Mouse (Mus musculus): Measurements from ENCODE around the gene Klhl20.

The Klhl20 gene

GRCm38 (mm10) chr1:161071272-161071620 is 60.1 kb downstream of the Klhl20 start:
- DNase-seq (ENCODE audit: low spot score in 2 of 2) = no peak

GRCm38 (mm10) chr1:161070352-161071271 is 60.7 kb downstream of the Klhl20 start, which contains the start of the genes Dars2 and Cenpl:
Gene Dars2 (minus strand): TSS chr1:161070658.
Gene Cenpl (plus strand): TSS chr1:161070713.
- DNase-seq (ENCODE audit: low spot score in 2 of 2) = peak; percentile 94 to 96

GRCm38 (mm10) chr1:161063351-161063750 is 68.0 kb downstream of the Klhl20 start:
- DNase-seq (ENCODE audit: low spot score in 2 of 2) = no peak

GRCm38 (mm10) chr1:161057164-161057563 is 74.1 kb downstream of the Klhl20 start:
- no peak for DNase-seq (ENCODE audit: low spot score in 2 of 2)

- DNase-seq (ENCODE audit: low spot score in 2 of 2) = no peak
These were observed 84.3 kb downstream of the Klhl20 start for GRCm38 (mm10) chr1:161046972-161047371.

GRCm38 (mm10) chr1:161041261-161042020 is 89.9 kb downstream of the Klhl20 start:
- DNase-seq (ENCODE audit: low spot score in 2 of 2) = no peak

- DNase-seq (ENCODE audit: low spot score in 2 of 2) = no peak
These were observed 90.5 kb downstream of the Klhl20 start for GRCm38 (mm10) chr1:161040855-161041254.

GRCm38 (mm10) chr1:161040426-161040770 is 90.9 kb downstream of the Klhl20 start:
- DNase-seq (ENCODE audit: low spot score in 2 of 2) = no peak

- DNase-seq (ENCODE audit: low spot score in 2 of 2) = no peak
These were observed 91.4 kb downstream of the Klhl20 start for GRCm38 (mm10) chr1:161039741-161040425.

- no peak for DNase-seq (ENCODE audit: low spot score in 2 of 2)
These were observed 92.2 kb downstream of the Klhl20 start for GRCm38 (mm10) chr1:161038968-161039721.

All from frontal cortex, postnatal 10 days (tissue).